ENCODE assay signal across 8 mouse cellular contexts in the genomic region with DNA sequence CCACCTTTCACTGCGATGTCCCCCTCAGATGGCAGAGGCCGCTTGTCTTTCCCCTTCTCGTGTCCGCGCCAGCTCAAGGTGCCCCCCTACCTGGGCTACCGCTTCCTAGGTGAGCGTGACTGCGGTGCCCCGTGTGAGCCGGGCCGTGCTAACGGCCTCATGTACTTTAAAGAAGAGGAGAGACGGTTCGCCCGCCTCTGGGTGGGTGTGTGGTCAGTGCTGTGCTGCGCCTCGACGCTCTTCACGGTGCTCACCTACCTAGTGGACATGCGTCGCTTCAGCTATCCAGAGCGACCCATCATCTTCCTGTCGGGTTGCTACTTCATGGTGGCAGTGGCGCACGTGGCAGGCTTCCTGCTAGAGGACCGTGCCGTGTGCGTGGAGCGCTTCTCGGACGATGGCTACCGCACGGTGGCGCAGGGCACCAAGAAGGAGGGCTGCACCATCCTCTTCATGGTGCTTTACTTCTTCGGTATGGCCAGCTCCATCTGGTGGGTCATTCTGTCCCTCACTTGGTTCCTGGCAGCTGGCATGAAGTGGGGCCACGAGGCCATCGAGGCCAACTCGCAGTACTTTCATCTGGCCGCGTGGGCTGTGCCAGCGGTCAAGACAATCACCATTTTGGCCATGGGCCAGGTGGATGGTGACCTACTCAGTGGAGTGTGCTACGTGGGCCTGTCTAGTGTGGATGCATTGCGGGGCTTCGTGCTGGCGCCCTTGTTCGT. TPM values are rescaled to one million over a fixed set of nuclear protein-coding genes. Genes with fewer than 3 reads are reported as not detected.
A peak's percentile ranks its signal among the peaks of the same experiment; 100 is the strongest.
DNase-seq lines count a peak whose midpoint lies in the region; ATAC-seq and TF ChIP-seq lines count a peak whose summit lies in the region.

No protein-coding gene starts in this region.

- peak overlapping the region; percentile 99 for H3K4me2 ChIP-seq in embryonic facial prominence, embryonic 14.5 days (ENCODE audit: low read depth, low read length)
- H3K4me2 ChIP-seq in heart, embryonic 14.5 days (ENCODE audit: low read length) = peak overlapping the region; percentile 90
- peak overlapping the region; percentile 100 for H3K4me2 ChIP-seq in liver, postnatal 0 days (ENCODE audit: low read depth, low read length)
- peak overlapping the region; percentile 97 for H3K4me2 ChIP-seq in neural tube, embryonic 13.5 days

- peaks cover 22% of the 10 kb centered on the region for H3K36me3 ChIP-seq in embryonic facial prominence, embryonic 14.5 days (ENCODE audit: control insufficient read depth, insufficient read depth, low read length)
- H3K36me3 ChIP-seq in heart, embryonic 14.5 days (ENCODE audit: control insufficient read depth, insufficient read depth, low read length) = no peaks in the 10 kb centered on the region
- H3K36me3 ChIP-seq in liver, postnatal 0 days (replicated peaks; ENCODE audit: insufficient read depth, low read length) = no peaks in the 10 kb centered on the region
- H3K36me3 ChIP-seq in neural tube, embryonic 13.5 days = no peaks in the 10 kb centered on the region

- peak overlapping the region; percentile 95 for H3K9ac ChIP-seq in embryonic facial prominence, embryonic 14.5 days (ENCODE audit: low read depth, low read length)
- peak overlapping the region; percentile 76 for H3K9ac ChIP-seq in heart, embryonic 14.5 days (ENCODE audit: low read length)
- H3K9ac ChIP-seq in liver, postnatal 0 days (replicated peaks) = peak overlapping the region; percentile 66
- H3K9ac ChIP-seq in neural tube, embryonic 13.5 days = peak overlapping the region; percentile 83

- no peaks in the 10 kb centered on the region for H3K9me3 ChIP-seq in embryonic facial prominence, embryonic 14.5 days (ENCODE audit: control insufficient read depth, low read length)
- H3K9me3 ChIP-seq in heart, embryonic 14.5 days (ENCODE audit: control insufficient read depth, low read length) = no peaks in the 10 kb centered on the region
- H3K9me3 ChIP-seq in liver, postnatal 0 days (ENCODE audit: low read length) = no peaks in the 10 kb centered on the region
- no peaks in the 10 kb centered on the region for H3K9me3 ChIP-seq in neural tube, embryonic 13.5 days

- peak overlapping the region; percentile 73 for H3K4me3 ChIP-seq in embryonic facial prominence, embryonic 14.5 days (ENCODE audit: low read depth, low read length)
- H3K4me3 ChIP-seq in heart, embryonic 14.5 days (ENCODE audit: control insufficient read depth in 1 of 2, insufficient read depth in 1 of 2, low read depth in 1 of 2, low read length in 2 of 2) = peak overlapping the region; percentile 67
- peak overlapping the region; percentile 69 for H3K4me3 ChIP-seq in liver, postnatal 0 days (ENCODE audit: low read depth, low read length)
- peak overlapping the region; percentile 70 for H3K4me3 ChIP-seq in neural tube, embryonic 13.5 days

- no peaks in the 10 kb centered on the region for H3K27me3 ChIP-seq in embryonic facial prominence, embryonic 14.5 days (replicated peaks; ENCODE audit: control insufficient read depth, insufficient read depth, low read length)
- H3K27me3 ChIP-seq in heart, embryonic 14.5 days (ENCODE audit: control insufficient read depth, insufficient read depth, low read length) = peaks cover 20% of the 10 kb centered on the region
- H3K27me3 ChIP-seq in liver, postnatal 0 days (ENCODE audit: insufficient read depth, low read length) = no peaks in the 10 kb centered on the region; the same call in 1 of the 2 replicates
- peaks cover 17% of the 10 kb centered on the region; the same call in 1 of the 2 replicates for H3K27me3 ChIP-seq in neural tube, embryonic 13.5 days

- TF ChIP-seq EP300 in liver, postnatal 0 days (IDR thresholded peaks at IDR 0.05; ENCODE audit: low read depth) = no peak

- peak; percentile 84 for TF ChIP-seq CTCF in liver, postnatal 0 days (IDR thresholded peaks at IDR 0.05; ENCODE audit: low read depth)

- WGBS in embryonic facial prominence, embryonic 14.5 days = under 1% methylated on average over 44 of the region's 46 CpGs
- WGBS in heart, embryonic 14.5 days = 3% methylated on average over 44 of the region's 46 CpGs
- WGBS in liver, postnatal 0 days (ENCODE audit: insufficient replicate concordance) = 11% methylated on average over 46 of the region's 46 CpGs
- WGBS in neural tube, embryonic 13.5 days = 2% methylated on average over 46 of the region's 46 CpGs

- H3K4me1 ChIP-seq in embryonic facial prominence, embryonic 14.5 days (ENCODE audit: control insufficient read depth, insufficient read depth, low read length) = peaks cover 46% of the 10 kb centered on the region
- H3K4me1 ChIP-seq in heart, embryonic 14.5 days (ENCODE audit: control insufficient read depth in 2 of 2, insufficient read depth in 2 of 2, low read length in 2 of 2) = peaks cover 16 to 31% of the 10 kb centered on the region in 2 experiments
- H3K4me1 ChIP-seq in liver, postnatal 0 days (ENCODE audit: insufficient read depth) = peaks cover 44% of the 10 kb centered on the region
- H3K4me1 ChIP-seq in neural tube, embryonic 13.5 days (replicated peaks) = peaks cover 74% of the 10 kb centered on the region

- peak; percentile 97 for DNase-seq in heart, adult 11 months
- DNase-seq in heart, adult 8-10 months (ENCODE audit: low spot score) = no peak
- peak; percentile 92 for DNase-seq in embryonic facial prominence, embryonic 14.5 days (ENCODE audit: low spot score)
- peak; percentile 80 for DNase-seq in kidney, postnatal 14 days
- DNase-seq in liver, postnatal 0 days = peak; percentile 72
- DNase-seq in thymus, adult 18-20 months = peak; percentile 14 to 24

- peak; percentile 48 for ATAC-seq in embryonic facial prominence, embryonic 14.5 days (ENCODE audit: low read depth)
- ATAC-seq in heart, embryonic 14.5 days (ENCODE audit: insufficient number of reproducible peaks, insufficient read depth, low FRiP score, low read depth) = no peak
- ATAC-seq in liver, postnatal 0 days = no peak
- peak; percentile 69 for ATAC-seq in neural tube, embryonic 13.5 days (ENCODE audit: low read depth)

- H3K27ac ChIP-seq in embryonic facial prominence, embryonic 14.5 days (replicated peaks; ENCODE audit: low read depth, low read length) = peak overlapping the region; percentile 97
- no peak overlapping the region for H3K27ac ChIP-seq in heart, embryonic 14.5 days (replicated peaks in 1 of 2; ENCODE audit: control insufficient read depth in 1 of 2, insufficient read depth in 1 of 2, low read depth in 2 of 2, low read length in 2 of 2)
- H3K27ac ChIP-seq in liver, postnatal 0 days (ENCODE audit: low read depth) = no peak overlapping the region
- peak overlapping the region; percentile 77 for H3K27ac ChIP-seq in neural tube, embryonic 13.5 days (replicated peaks)

RNA-seq across cellular contexts. Expression of gene Fzd7, which starts 1.5 kb away (rescaled TPM):
- total RNA-seq in heart, adult 8-10 months (2022) = 1 to 10 TPM; 6.2 to 8.5 (median 7.6) TPM
- polyA plus RNA-seq in embryonic facial prominence, embryonic 14.5 days (2014; fragmentation: Nextera tagmentation; extraction: Ambion mirVana) = 13.8 and 16.6 TPM in 2 replicates
- polyA plus RNA-seq in heart, embryonic 14.5 days (2014; fragmentation: Nextera tagmentation; extraction: Ambion mirVana) = 1.8 and 5.4 TPM in 2 replicates
- 0.76 and 0.99 TPM in 2 replicates for polyA plus RNA-seq in liver, postnatal 0 days (2015; fragmentation: Nextera tagmentation; extraction: Ambion mirVana)
- 6.7 and 6.8 TPM in 2 replicates for polyA plus RNA-seq in neural tube, embryonic 13.5 days (2015; fragmentation: Nextera tagmentation; extraction: Ambion mirVana)

RNA-seq across cellular contexts. Expression of gene Gm973, which starts 32.4 kb away (rescaled TPM):
- total RNA-seq in heart, adult 8-10 months (2022) = under 1 TPM in 2 of 4 experiments, not detected in 2; 0.16 to 0.53 TPM
- 1.6 and 5.9 TPM in 2 replicates for polyA plus RNA-seq in embryonic facial prominence, embryonic 14.5 days (2014; fragmentation: Nextera tagmentation; extraction: Ambion mirVana)
- not detected in 2 replicates for polyA plus RNA-seq in heart, embryonic 14.5 days (2014; fragmentation: Nextera tagmentation; extraction: Ambion mirVana)
- polyA plus RNA-seq in liver, postnatal 0 days (2015; fragmentation: Nextera tagmentation; extraction: Ambion mirVana) = not detected in 2 replicates
- 6.9 and 10.3 TPM in 2 replicates for polyA plus RNA-seq in neural tube, embryonic 13.5 days (2015; fragmentation: Nextera tagmentation; extraction: Ambion mirVana)

Comparison
In these comparisons a context has a peak if more than half of its experiments do, and no peak if none do; other contexts are left out.
1. ATAC-seq: peak in embryonic facial prominence, embryonic 14.5 days (single experiment) and neural tube, embryonic 13.5 days (single experiment); none in heart, embryonic 14.5 days (single experiment) and liver, postnatal 0 days (single experiment).
2. H3K27ac ChIP-seq: peak in embryonic facial prominence, embryonic 14.5 days (single experiment) and neural tube, embryonic 13.5 days (single experiment); none in heart, embryonic 14.5 days (0 of 2) and liver, postnatal 0 days (single experiment).
3. Peak in every context shown above with its lines, with median percentiles within 50 percentile points of each other: H3K4me2 ChIP-seq, H3K4me3 ChIP-seq and H3K9ac ChIP-seq.